Comparison of ENCODE assay signal across 22 mouse cellular contexts in the genomic region with DNA sequence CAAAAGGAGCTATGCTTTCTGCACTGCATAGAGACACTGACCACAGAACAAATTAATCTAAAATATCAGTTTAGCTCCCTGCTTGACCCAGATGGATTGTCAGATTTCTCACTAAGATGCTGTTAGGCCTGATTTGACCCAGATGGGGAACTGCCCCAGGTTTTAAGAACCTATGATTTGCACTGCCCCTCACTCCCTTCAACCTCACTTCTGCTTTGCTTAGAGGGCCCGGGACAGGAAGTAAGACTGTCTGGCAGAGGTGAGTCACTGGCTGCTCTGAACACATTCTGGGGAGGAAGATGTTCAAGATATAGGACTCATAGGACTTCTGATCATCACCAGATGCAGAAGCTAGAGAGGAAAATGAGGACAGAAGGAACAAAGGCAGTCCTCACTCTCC.
DNase-seq lines count a peak whose midpoint lies in the region; ATAC-seq lines count a peak whose summit lies in the region.
"Had no signal": no experiment of that assay in that cellular context is flagged by ENCODE, and none has a peak within 500 bp of the region (broad histone marks: within the 10 kb centered on the region; RNA-seq: fewer than 3 reads in every experiment).

No protein-coding gene starts in this region.

- no peaks in the 10 kb centered on the region for H3K4me1 ChIP-seq in heart, embryonic 11.5 days (ENCODE audit: control insufficient read depth, insufficient read depth, low read length)
- H3K4me1 ChIP-seq in liver, embryonic 11.5 days (replicated peaks; ENCODE audit: control insufficient read depth, insufficient read depth, low read length): no peaks in the 10 kb centered on the region
- H3K4me1 ChIP-seq: megakaryocyte, embryonic 14.5 days had no signal

- no peak overlapping the region for H3K4me3 ChIP-seq in heart, embryonic 11.5 days (ENCODE audit: low read depth, low read length)
- no peak overlapping the region for H3K4me3 ChIP-seq in liver, embryonic 11.5 days (ENCODE audit: low read depth, low read length)
- H3K4me3 ChIP-seq: embryonic facial prominence, embryonic 13.5 days; gastrocnemius, adult 2 months; layer of hippocampus, adult 2 months; limb, embryonic 15.5 days; megakaryocyte, embryonic 14.5 days had no signal

- no peaks in the 10 kb centered on the region for H3K9me3 ChIP-seq in heart, embryonic 11.5 days (replicated peaks; ENCODE audit: control insufficient read depth, low read length)
- H3K9me3 ChIP-seq in liver, embryonic 11.5 days (ENCODE audit: control insufficient read depth, low read length): no peaks in the 10 kb centered on the region
- H3K9me3 ChIP-seq: embryonic facial prominence, embryonic 13.5 days; limb, embryonic 15.5 days had no signal

- WGBS in heart, embryonic 11.5 days (ENCODE audit: insufficient replicate concordance): 48% methylated on average over 1 of the region's 1 CpGs
- 60% methylated on average over 1 of the region's 1 CpGs for WGBS in liver, embryonic 11.5 days

- no peaks in the 10 kb centered on the region for H3K36me3 ChIP-seq in heart, embryonic 11.5 days (ENCODE audit: control insufficient read depth, insufficient read depth, low read length)
- no peaks in the 10 kb centered on the region for H3K36me3 ChIP-seq in liver, embryonic 11.5 days (ENCODE audit: control insufficient read depth, insufficient read depth, low read length)
- H3K36me3 ChIP-seq: embryonic facial prominence, embryonic 13.5 days; limb, embryonic 15.5 days had no signal

- no peak for ATAC-seq in heart, embryonic 11.5 days (replicated peaks; ENCODE audit: insufficient number of reproducible peaks, low FRiP score, low TSS enrichment)
- peak; percentile 66 for ATAC-seq in common myeloid progenitor, adult 5-6 weeks (replicated peaks; ENCODE audit: low read depth, poor library complexity, severe bottlenecking)
- ATAC-seq in megakaryocyte progenitor cell, adult 5-6 weeks (replicated peaks; ENCODE audit: poor library complexity): peak; percentile 83
- ATAC-seq in liver, embryonic 11.5 days (replicated peaks; ENCODE audit: low FRiP score): no peak
- ATAC-seq: lung, postnatal 0 days had no signal

- H3K27me3 ChIP-seq in heart, embryonic 11.5 days (ENCODE audit: control insufficient read depth, insufficient read depth, low read length): no peaks in the 10 kb centered on the region
- H3K27me3 ChIP-seq in liver, embryonic 11.5 days (replicated peaks; ENCODE audit: control insufficient read depth, insufficient read depth, low read length): no peaks in the 10 kb centered on the region
- H3K27me3 ChIP-seq: embryonic facial prominence, embryonic 13.5 days; limb, embryonic 15.5 days; megakaryocyte, embryonic 14.5 days had no signal

- DNase-seq in heart, adult 11 months: peak; percentile 54
- peak; percentile 5 for DNase-seq in 3T3-L1 (ENCODE audit: low read depth, low spot score)
- no peak for DNase-seq in gastrocnemius, postnatal 25 days
- no peak for DNase-seq in liver, embryonic 11.5 days (ENCODE audit: low spot score)
- DNase-seq: adrenal gland, postnatal 36 days; cerebellum, adult 8-10 months; forebrain, postnatal 0 days; gastrocnemius, adult 2 months; heart, adult 18-20 months; heart, postnatal 36 days; kidney, adult 18-20 months; kidney, postnatal 10 days; right cerebral cortex, postnatal 4 days; thymus, adult 2 months had no signal

- no peak overlapping the region for H3K27ac ChIP-seq in heart, embryonic 11.5 days (ENCODE audit: low read depth, low read length)
- no peak overlapping the region for H3K27ac ChIP-seq in liver, embryonic 11.5 days (ENCODE audit: low read depth, low read length)
- H3K27ac ChIP-seq: embryonic facial prominence, embryonic 13.5 days; gastrocnemius, adult 2 months; layer of hippocampus, adult 2 months; limb, embryonic 15.5 days had no signal

- H3K9ac ChIP-seq in heart, embryonic 11.5 days (ENCODE audit: low read depth, low read length): no peak overlapping the region
- no peak overlapping the region for H3K9ac ChIP-seq in liver, embryonic 11.5 days (ENCODE audit: low read depth, low read length)
- H3K9ac ChIP-seq: embryonic facial prominence, embryonic 13.5 days; forebrain, postnatal 0 days; limb, embryonic 15.5 days had no signal

- H3K4me2 ChIP-seq in heart, embryonic 11.5 days: no peak overlapping the region
- no peak overlapping the region for H3K4me2 ChIP-seq in liver, embryonic 11.5 days
- H3K4me2 ChIP-seq: embryonic facial prominence, embryonic 13.5 days; limb, embryonic 15.5 days had no signal

Comparison
In these comparisons a context has a peak if more than half of its experiments do, and no peak if none do; other contexts are left out.
1. DNase-seq: peak in heart, adult 11 months (single experiment) and 3T3-L1 (single experiment); none in gastrocnemius, postnatal 25 days (single experiment) and liver, embryonic 11.5 days (single experiment).
2. ATAC-seq: peak in common myeloid progenitor, adult 5-6 weeks (single experiment) and megakaryocyte progenitor cell, adult 5-6 weeks (single experiment); none in heart, embryonic 11.5 days (single experiment) and liver, embryonic 11.5 days (single experiment).